Mouse (Mus musculus) left cerebral cortex, adult 8-10 months (tissue): Measurements from ENCODE around the gene Klf6. TPM values are rescaled to one million over a fixed set of nuclear protein-coding genes. Genes with fewer than 3 reads are reported as not detected.
A peak's percentile ranks its signal among the peaks of the same experiment; 100 is the strongest.

ENCODE experiments used
- DNase-seq, 2 experiments: peaks; one replicate each; pipeline ENCODE4 v3.0.0; 2022; ENCODE audit warnings: low spot score in 2 of 2
- total RNA-seq, 4 experiments: library from RNA; stranded (reverse); gene quantifications; 2 replicates each; pipeline ENCODE4 v1.2.4; 2022

The Klf6 gene
- total RNA-seq, 4 experiments from 2014 or later = 50.2 to 54.2 (median 51.2) TPM

DNA sequence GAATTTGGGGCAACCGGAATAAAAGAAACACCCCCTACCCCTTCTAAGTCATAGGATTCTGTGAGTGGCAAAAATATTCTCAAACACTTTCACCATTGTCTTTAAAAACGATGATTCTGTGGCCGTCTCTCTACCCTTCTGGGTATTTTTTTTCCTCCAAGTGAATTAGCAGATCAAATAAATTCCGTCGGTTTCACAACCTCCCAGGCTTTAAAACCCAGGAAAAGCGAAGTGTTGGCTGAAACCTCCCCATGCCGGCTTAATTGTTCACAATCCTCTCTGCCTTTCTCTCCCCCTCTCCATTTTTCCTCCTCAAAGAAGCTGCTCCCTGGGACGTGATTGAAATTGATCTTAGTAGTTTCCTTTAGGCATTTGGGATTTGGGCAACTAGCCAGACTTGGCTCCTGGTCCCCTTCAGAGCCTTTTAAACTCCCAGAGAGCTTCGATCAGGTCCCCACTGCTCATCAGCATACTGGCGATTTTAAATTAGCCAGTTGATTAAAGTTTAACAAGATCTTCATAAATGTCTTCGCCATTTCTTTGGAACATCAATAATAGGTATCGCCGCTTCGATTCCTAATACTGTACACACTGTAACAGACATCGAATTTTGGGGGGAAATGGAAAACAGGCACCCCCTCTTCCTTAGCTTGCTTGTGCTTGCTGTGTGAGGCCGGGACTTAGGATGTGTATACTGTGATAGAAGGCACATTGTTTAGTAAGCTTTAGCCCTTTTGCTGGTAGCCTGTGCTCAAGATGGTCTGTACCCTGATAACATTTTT lies 1.5 kb downstream of the Klf6 start:
- DNase-seq = no peak

DNA sequence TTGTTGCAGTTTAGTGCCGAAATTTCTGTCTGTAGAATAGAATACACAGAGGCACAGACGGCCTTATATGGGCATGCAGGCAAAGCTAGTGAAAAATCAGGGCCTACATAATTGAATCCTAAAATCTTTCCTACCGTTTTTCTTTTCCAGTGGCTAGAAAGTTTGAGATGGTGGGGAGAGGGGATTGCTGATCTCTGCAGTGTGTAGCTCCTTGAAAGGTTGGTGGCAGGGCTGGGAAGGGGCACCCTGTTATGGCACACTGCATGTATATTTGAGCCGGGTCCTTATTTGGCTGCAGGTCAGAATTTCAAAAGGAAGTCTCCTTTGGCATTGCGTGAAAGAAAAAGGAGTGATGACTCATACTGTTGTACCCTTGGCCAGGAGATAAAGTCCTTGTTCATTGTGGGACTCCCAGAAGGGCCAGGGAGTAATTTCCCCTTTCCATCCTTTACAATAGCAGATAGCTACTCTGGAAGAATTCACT lies 2.2 kb downstream of the Klf6 start:
- no peak for DNase-seq

DNA sequence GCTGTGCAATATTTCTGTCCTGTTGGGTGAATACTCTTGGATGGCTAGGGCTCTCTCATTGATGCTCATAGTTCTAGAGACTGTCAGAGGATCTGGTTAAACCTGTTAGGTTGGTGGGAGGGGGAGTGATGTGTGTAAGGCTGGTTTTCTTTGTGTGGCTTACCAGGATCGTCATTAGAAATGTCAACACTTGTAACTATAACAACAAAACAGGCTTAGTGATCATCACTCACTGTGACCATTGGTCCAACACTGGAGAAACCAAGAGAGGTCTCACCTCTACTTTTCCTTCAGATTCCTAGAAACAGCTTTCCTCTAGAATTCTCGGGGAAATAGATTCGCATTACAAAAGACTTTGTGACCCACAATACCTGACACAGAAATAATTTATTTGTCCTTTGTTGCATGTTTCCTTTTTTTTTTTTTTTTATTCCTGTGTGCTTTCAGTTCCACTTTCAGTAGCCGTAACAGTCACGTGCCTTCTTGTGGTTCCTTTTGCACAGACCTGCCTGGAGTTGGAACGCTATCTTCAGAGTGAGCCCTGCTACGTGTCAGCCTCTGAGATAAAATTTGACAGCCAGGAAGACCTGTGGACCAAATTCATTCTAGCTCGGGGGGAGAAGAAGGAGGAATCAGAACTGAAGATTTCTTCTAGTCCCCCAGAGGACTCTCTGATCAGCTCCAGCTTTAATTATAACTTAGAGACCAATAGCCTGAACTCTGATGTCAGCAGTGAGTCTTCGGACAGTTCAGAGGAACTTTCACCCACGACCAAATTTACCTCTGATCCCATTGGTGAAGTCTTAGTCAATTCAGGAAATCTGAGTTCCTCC lies 3.2 kb downstream of the Klf6 start:
- no peak for DNase-seq

GRCm38 (mm10) chr13:5865098-5865415 lies 3.8 kb downstream of the Klf6 start:
- no peak for DNase-seq

DNA sequence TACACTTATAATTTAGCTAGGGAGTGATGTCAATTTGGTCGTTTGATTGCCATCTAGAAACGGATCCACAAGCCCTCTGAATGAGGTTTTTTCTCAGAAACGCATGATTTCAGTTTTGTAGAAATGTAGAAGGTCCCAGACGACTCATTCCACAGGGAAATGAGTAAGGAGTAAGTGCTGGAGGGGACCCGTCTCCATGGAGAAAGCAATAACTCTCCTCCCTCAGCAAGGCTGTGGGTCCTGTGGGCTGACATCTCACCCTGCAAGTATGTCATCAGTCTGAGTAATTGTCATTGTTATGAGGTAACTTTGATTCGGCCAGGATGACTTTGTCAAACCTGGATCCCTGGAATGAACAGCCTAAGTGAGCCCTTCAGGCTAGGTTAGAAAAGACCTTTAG lies 4.8 kb downstream of the Klf6 start:
- no peak for DNase-seq

- no peak for DNase-seq
Observed at GRCm38 (mm10) chr13:5866532-5866931, 5.2 kb downstream of the Klf6 start.

DNA sequence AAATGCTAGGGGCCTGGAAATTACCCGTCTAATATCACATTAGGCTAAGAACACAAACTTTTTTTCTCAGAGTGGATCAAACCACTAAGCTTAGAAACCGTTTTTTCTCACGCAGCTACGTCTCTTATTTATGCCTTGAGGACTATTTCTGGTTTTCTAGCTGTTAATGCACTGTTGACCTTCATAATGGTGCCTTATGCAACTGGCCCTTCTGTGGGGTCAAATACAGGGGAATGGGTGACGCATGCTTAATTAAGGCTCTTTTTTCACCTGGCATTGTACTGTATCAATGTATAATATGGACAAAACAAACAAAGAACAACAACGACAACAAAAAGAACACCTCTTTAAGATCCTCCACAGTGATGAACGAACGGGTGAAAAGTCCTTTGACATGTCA lies 7.1 kb downstream of the Klf6 start:
- no peak for DNase-seq

DNA sequence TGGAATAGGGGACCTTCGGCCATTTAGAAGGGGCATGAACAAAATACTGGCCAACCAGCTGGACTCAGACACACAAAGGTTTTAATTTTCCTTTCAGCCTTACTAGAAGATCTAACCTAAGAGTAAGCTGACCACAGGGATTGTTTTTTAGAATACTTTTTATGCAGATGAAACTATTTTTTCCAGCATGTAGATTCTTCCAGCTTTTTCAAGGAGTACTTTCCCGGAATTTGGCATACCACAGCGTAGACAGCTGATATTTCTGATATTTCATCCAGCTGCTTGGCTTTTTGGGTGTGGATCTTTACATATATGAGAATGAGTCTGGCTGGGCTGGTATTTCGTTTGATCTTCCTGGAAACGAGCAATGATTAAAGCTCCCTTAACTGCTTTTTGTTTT lies 8.2 kb downstream of the Klf6 start:
- DNase-seq = no peak

- no peak for DNase-seq
Observed at GRCm38 (mm10) chr13:5869842-5870241, 8.6 kb downstream of the Klf6 start.

DNA sequence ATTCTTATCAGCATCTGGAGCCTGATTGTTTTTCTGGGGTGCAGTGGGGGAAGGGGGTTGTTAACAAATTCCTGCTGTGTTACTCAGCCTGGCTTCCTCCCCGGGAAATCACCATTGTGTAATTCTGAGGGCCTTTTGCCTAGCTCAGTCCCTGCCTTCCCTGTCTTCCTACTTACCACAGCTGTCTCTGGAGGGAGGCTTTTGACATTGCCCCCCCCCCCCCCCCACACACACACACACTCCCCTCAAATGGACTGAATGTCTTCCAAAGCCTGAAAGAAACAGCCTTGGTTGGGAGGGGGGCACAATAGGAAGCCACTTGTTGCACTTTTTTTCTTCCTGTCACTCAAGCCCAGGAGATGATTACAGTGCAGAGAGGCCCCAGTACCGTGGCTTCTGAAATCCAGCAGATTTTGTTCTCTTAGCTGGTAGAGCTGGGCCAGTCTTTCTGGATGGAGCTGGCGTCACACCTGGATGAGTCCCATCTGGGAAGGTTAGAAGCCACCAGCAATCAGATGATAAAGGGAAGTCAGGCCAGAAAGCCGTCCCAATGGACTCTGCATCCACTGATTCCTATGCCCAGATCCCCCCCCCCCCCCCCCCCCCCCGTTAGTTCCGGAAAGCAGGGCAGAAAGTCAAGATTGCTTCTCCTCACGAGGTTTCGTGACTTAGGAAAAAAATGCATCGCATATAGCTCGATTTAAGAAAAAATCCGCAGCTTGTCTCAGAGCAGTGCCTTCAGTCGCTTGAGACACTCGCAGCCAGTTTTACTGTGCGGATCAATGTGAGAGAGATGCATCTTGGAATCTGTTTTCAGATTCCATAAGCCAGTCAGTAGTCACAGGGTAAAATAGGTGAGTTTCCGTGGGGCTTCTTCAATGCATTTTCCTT lies 9.3 kb downstream of the Klf6 start:
- no peak for DNase-seq

- DNase-seq = no peak
Observed at GRCm38 (mm10) chr13:5871414-5871813, 10.1 kb downstream of the Klf6 start.

DNA sequence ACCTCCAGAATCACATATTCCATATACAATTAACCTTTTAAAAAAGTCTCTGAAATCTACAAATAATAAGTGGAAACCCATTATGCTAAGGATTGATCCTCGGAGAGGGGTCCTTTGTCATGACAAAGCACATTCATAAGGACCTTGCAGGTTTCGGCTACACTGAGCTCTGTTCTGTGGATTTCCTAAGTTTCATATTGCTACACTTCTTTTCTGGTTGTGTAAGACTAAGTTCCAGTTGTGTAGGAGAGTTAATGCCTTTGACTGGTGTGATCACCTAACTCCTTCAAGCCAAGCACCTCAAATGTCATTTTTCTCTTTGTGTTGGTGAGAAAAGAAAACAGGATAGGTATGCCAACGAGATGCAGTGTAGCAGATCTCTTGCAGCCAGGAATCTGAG lies 12.4 kb downstream of the Klf6 start:
- DNase-seq = no peak

DNA sequence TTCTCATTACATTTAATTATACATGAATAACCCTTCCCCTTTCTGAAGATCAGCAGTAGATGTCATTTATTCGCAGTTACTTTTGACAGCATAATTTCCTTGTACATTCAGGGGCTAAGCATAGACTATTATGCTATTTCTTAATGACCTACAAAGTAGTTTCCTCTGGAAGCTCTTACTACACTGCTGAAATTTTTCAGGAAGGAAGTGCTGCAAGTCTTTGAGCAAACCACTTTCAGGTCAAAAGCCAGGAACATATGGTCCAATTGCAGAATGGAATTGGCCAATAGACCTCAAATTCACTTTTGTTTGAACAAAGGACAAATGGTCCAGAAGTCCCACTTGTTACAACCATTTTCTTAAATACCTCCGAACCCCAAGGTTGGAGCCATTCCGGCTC lies 14.2 kb downstream of the Klf6 start:
- DNase-seq = no peak

GRCm38 (mm10) chr13:5878748-5879147 lies 17.5 kb downstream of the Klf6 start:
- DNase-seq = no peak

- DNase-seq = no peak
Observed at GRCm38 (mm10) chr13:5886810-5887209, 25.5 kb downstream of the Klf6 start.

DNA sequence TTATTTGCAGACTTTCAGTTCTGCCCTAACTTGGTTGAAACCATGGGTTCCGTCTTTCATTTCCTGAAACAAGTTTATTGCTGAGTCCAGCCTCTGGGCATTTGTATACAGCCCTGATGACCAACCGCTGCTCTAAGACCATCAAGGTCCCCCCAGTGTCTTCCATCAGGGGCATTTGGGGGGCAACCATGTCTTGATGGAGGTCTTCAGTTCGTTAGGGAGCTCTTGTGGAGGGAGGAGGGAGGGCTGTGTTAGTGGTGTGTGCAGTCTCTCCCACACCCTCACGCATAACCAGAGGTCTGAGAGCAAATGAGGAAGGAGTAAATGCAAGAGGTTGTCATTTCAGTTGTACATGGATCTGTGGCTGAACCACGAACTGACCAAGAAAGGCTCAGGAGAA lies 26.9 kb downstream of the Klf6 start:
- no peak for DNase-seq

- DNase-seq = no peak
Observed at GRCm38 (mm10) chr13:5888731-5889130, 27.4 kb downstream of the Klf6 start.

DNA sequence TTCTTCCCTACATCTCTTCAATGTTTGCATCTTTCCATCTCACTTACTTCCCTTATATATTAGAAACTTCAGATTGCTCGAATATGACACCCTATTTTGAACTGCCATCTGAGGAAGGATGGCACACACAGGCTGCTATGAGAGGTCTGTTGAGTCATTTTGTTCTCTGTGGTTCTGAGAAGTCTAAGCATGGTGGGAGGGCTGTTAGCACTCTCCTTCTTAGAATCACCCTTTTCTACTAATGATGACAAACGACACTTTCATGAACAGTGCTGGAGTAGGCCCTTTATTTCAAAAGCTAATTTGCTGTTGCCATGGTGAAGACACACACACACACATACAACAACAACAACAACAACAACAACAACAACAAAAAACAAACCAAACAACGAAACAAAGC lies 28.8 kb downstream of the Klf6 start:
- DNase-seq = no peak

DNA sequence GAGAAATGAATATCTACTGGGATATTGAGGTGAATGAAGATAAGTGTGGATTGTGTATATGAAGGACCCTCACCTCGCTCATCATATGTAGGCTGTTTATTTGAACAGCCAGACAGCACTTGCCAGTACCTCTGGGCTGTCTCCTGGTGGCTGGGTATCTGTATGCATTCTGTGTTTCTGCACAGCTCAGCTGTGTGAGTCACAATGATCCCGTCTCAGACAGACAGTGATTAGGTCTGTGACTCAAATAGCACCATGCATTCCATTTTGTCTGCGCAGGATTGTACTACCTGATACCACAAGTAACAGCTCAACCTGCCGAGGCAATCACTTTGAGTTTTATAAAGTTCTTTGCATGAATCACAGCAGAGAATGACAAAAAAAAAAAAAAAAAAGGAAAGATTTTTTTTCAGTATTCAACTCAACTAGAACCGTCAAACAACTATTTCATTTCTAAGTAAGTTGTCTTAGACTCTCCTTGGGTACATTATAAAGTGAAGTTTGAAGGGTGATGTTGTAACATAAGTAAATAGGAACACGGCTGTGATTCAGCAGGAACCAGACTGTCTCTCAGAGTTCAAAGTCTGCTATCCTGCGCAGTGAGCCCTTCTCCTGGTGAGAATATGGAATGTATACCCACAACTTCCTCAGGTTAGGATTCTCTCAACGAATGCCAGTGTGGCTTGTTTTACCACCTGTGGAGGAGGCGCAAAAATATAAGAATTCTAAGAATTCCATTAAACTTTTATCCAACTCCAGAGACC lies 31.6 kb downstream of the Klf6 start:
- peak in 1 of 2 experiments; percentile 26 for DNase-seq

DNA sequence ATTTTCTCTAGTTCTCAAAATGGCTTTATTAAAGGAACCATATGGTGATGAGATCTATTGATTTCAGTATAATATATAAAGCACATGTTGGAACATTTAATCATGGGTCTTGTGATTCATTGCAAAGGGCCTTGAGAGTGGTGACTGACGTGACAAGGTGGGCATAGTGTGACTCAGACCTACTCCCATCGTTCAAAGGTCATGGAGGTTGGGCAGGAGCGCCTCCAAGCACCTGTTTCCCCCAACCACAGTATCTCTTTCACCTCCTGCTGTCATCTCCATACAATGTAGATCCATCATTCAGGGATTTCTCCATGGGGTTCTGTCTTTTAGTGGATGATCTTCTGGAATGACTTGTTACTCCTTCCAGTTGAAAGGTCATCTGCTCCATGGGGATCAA lies 33.6 kb downstream of the Klf6 start:
- DNase-seq = no peak

DNA sequence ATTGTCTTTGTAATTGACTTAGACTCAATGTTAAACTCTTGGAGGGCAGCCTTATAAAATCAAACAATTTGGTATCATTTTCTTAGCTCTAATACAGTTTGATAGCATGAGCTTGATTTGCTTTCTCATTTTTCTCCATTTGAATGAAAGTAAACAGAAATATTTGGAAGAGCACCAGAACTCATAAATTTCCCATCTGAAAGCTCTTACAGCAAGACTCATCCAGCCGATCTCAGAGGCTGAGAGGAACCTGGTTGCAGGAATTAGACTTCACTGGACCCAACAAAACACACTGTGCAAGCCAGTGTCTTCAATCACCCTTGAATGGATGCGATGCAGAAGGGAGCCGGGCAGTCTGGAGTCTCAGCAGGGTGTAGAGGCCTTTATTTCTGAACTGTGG lies 34.6 kb downstream of the Klf6 start:
- DNase-seq = no peak
